12 mouse cellular contexts compared by ENCODE assay signal in genomic region chr14:59720386-59720785, GRCm38 (mm10).
"Had no signal": no experiment of that assay in that cellular context is flagged by ENCODE, and none has a peak within 500 bp of the region (broad histone marks: within the 10 kb centered on the region; RNA-seq: fewer than 3 reads in every experiment).

No protein-coding gene starts in this region.

- H3K9me3 ChIP-seq: hindbrain, embryonic 15.5 days; kidney, embryonic 15.5 days; limb, embryonic 12.5 days; midbrain, embryonic 13.5 days; stomach, embryonic 15.5 days had no signal

- H3K4me3 ChIP-seq: hindbrain, embryonic 15.5 days; kidney, embryonic 15.5 days; limb, embryonic 12.5 days; midbrain, embryonic 13.5 days; stomach, embryonic 15.5 days had no signal

- H3K9ac ChIP-seq: hindbrain, embryonic 15.5 days; kidney, embryonic 15.5 days; limb, embryonic 12.5 days; liver, embryonic 14.5 days; midbrain, embryonic 13.5 days; stomach, embryonic 15.5 days had no signal

- ATAC-seq: intestine, embryonic 16.5 days; midbrain, embryonic 13.5 days had no signal

- H3K36me3 ChIP-seq: hindbrain, embryonic 15.5 days; kidney, embryonic 15.5 days; limb, embryonic 12.5 days; midbrain, embryonic 13.5 days; stomach, embryonic 15.5 days had no signal

- H3K27me3 ChIP-seq: limb, embryonic 12.5 days; stomach, embryonic 15.5 days had no signal

- H3K27ac ChIP-seq: hindbrain, embryonic 15.5 days; kidney, embryonic 15.5 days; limb, embryonic 12.5 days; liver, embryonic 14.5 days; midbrain, embryonic 13.5 days; stomach, embryonic 15.5 days had no signal

- H3K4me2 ChIP-seq: hindbrain, embryonic 15.5 days; kidney, embryonic 15.5 days; limb, embryonic 12.5 days; midbrain, embryonic 13.5 days; stomach, embryonic 15.5 days had no signal

- DNase-seq: kidney, adult 2 months; kidney, postnatal 14 days; liver; lung, adult 18-20 months; thymus, postnatal 36 days had no signal
